In the genomic region with DNA sequence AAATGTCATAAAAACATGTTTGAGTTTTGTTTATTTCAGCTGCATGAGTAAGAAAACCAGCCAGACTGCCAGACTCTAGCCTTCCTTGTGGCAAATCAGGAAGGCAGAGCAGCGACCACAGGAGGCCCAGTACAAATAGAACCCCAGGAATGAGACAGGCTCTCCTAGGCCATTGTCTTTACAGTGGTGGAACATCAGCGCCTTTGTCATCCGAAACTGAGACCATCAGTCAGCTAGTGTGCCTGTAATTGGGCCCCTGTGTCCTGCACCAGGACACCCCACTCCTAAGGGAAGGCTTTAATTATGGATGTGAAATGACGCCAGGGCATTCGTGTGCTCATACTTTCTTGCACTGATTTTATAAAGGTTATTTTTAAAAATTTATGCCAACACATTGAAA, we compare ENCODE assay signal across 24 mouse cellular contexts.
A peak's percentile ranks its signal among the peaks of the same experiment; 100 is the strongest.
DNase-seq lines count a peak whose midpoint lies in the region; ATAC-seq and TF ChIP-seq lines count a peak whose summit lies in the region.
"Had no signal": no experiment of that assay in that cellular context is flagged by ENCODE, and none has a peak within 500 bp of the region (broad histone marks: within the 10 kb centered on the region; RNA-seq: fewer than 3 reads in every experiment).

No protein-coding gene starts in this region.

- 78% methylated on average over 5 of the region's 5 CpGs for WGBS in intestine, embryonic 14.5 days
- WGBS in intestine, embryonic 16.5 days: 68% methylated on average over 5 of the region's 5 CpGs
- WGBS in stomach, embryonic 16.5 days: 67% methylated on average over 5 of the region's 5 CpGs
- WGBS in stomach, postnatal 0 days: 67% methylated on average over 5 of the region's 5 CpGs
- 78% methylated on average over 5 of the region's 5 CpGs for WGBS in limb, embryonic 10.5 days

- H3K27me3 ChIP-seq in intestine, embryonic 14.5 days (replicated peaks; ENCODE audit: control insufficient read depth, insufficient read depth, low read length): no peaks in the 10 kb centered on the region
- H3K27me3 ChIP-seq in intestine, embryonic 16.5 days (replicated peaks; ENCODE audit: control insufficient read depth, insufficient read depth, low read length): no peaks in the 10 kb centered on the region
- no peaks in the 10 kb centered on the region for H3K27me3 ChIP-seq in stomach, embryonic 16.5 days (ENCODE audit: control insufficient read depth, insufficient read depth, low read length)
- no peaks in the 10 kb centered on the region for H3K27me3 ChIP-seq in stomach, postnatal 0 days (ENCODE audit: control insufficient read depth, insufficient read depth, low read length)
- H3K27me3 ChIP-seq in limb, embryonic 10.5 days (ENCODE audit: low read depth, poor library complexity, severe bottlenecking): no peaks in the 10 kb centered on the region
- H3K27me3 ChIP-seq: embryonic facial prominence, embryonic 15.5 days had no signal

- no peak overlapping the region for H3K4me2 ChIP-seq in intestine, embryonic 14.5 days (ENCODE audit: low read length)
- no peak overlapping the region for H3K4me2 ChIP-seq in intestine, embryonic 16.5 days (ENCODE audit: low read depth, low read length)
- no peak overlapping the region for H3K4me2 ChIP-seq in stomach, embryonic 16.5 days (ENCODE audit: low read depth, low read length)
- no peak overlapping the region for H3K4me2 ChIP-seq in stomach, postnatal 0 days (replicated peaks; ENCODE audit: low read depth)
- H3K4me2 ChIP-seq: embryonic facial prominence, embryonic 13.5 days; embryonic facial prominence, embryonic 15.5 days; forebrain, embryonic 12.5 days had no signal

- no peak for TF ChIP-seq EP300 in stomach, postnatal 0 days (optimal IDR thresholded peaks at IDR 0.05)

- no peak for TF ChIP-seq CTCF in stomach, postnatal 0 days (IDR thresholded peaks at IDR 0.05; ENCODE audit: low read depth)

- H3K36me3 ChIP-seq in intestine, embryonic 14.5 days (ENCODE audit: control insufficient read depth, insufficient read depth, low read length): no peaks in the 10 kb centered on the region
- no peaks in the 10 kb centered on the region for H3K36me3 ChIP-seq in intestine, embryonic 16.5 days (ENCODE audit: control insufficient read depth, insufficient read depth, low read length)
- H3K36me3 ChIP-seq in stomach, embryonic 16.5 days (ENCODE audit: control insufficient read depth, insufficient read depth, low read length): no peaks in the 10 kb centered on the region
- no peaks in the 10 kb centered on the region for H3K36me3 ChIP-seq in stomach, postnatal 0 days (ENCODE audit: control insufficient read depth, insufficient read depth, low read length)
- no peaks in the 10 kb centered on the region for H3K36me3 ChIP-seq in ES-E14 (ENCODE audit: control insufficient read depth, insufficient read depth, low read length, poor library complexity, severe bottlenecking)
- no peaks in the 10 kb centered on the region for H3K36me3 ChIP-seq in limb, embryonic 10.5 days
- H3K36me3 ChIP-seq: embryonic facial prominence, embryonic 13.5 days; embryonic facial prominence, embryonic 15.5 days; forebrain, embryonic 10.5 days; forebrain, embryonic 12.5 days had no signal

- H3K4me1 ChIP-seq in intestine, embryonic 14.5 days (replicated peaks; ENCODE audit: control insufficient read depth, insufficient read depth, low read length): no peaks in the 10 kb centered on the region
- H3K4me1 ChIP-seq in intestine, embryonic 16.5 days (ENCODE audit: control insufficient read depth, insufficient read depth, low read length): no peaks in the 10 kb centered on the region
- no peaks in the 10 kb centered on the region for H3K4me1 ChIP-seq in stomach, embryonic 16.5 days (ENCODE audit: control insufficient read depth, insufficient read depth, low read length)
- no peaks in the 10 kb centered on the region for H3K4me1 ChIP-seq in stomach, postnatal 0 days (replicated peaks; ENCODE audit: control insufficient read depth, insufficient read depth)
- no peaks in the 10 kb centered on the region; a peak in 1 of 4 replicates for H3K4me1 ChIP-seq in ES-E14 (ENCODE audit: control insufficient read depth in 2 of 2, insufficient read depth in 2 of 2, low read length in 2 of 2, poor library complexity in 1 of 2)
- H3K4me1 ChIP-seq in limb, embryonic 10.5 days: peaks cover 4% of the 10 kb centered on the region
- H3K4me1 ChIP-seq: forebrain, embryonic 10.5 days; forebrain, embryonic 12.5 days had no signal

- no peak overlapping the region for H3K9ac ChIP-seq in intestine, embryonic 14.5 days (ENCODE audit: low read length)
- H3K9ac ChIP-seq in intestine, embryonic 16.5 days (ENCODE audit: low read depth, low read length): no peak overlapping the region
- no peak overlapping the region for H3K9ac ChIP-seq in stomach, embryonic 16.5 days (ENCODE audit: low read length)
- no peak overlapping the region for H3K9ac ChIP-seq in stomach, postnatal 0 days (ENCODE audit: low read length)
- H3K9ac ChIP-seq in ES-E14 (ENCODE audit: insufficient read depth, low read depth, low read length, poor library complexity, severe bottlenecking): no peak overlapping the region
- H3K9ac ChIP-seq: embryonic facial prominence, embryonic 13.5 days; embryonic facial prominence, embryonic 15.5 days; forebrain, embryonic 12.5 days had no signal

- in situ Hi-C loops in ES-E14 (cut with MboI; ENCODE audit: low sequenced_read_pairs in 2 of 2, unreplicated experiment in 2 of 2): no loop called here

- ATAC-seq in intestine, embryonic 14.5 days (replicated peaks; ENCODE audit: low FRiP score, low TSS enrichment, low read depth): no peak
- no peak for ATAC-seq in intestine, embryonic 16.5 days
- no peak for ATAC-seq in stomach, embryonic 16.5 days (ENCODE audit: insufficient read depth, low FRiP score)
- no peak for ATAC-seq in stomach, postnatal 0 days (ENCODE audit: low FRiP score, low TSS enrichment)
- ATAC-seq: forebrain, embryonic 14.5 days; forebrain, embryonic 16.5 days had no signal

- no peak overlapping the region for H3K4me3 ChIP-seq in intestine, embryonic 14.5 days (ENCODE audit: low read depth, low read length)
- H3K4me3 ChIP-seq in intestine, embryonic 16.5 days (ENCODE audit: low read length): no peak overlapping the region
- H3K4me3 ChIP-seq in stomach, embryonic 16.5 days (replicated peaks; ENCODE audit: low read length): no peak overlapping the region
- no peak overlapping the region for H3K4me3 ChIP-seq in stomach, postnatal 0 days (ENCODE audit: low read depth, low read length)
- H3K4me3 ChIP-seq in ES-E14 (ENCODE audit: insufficient read depth in 1 of 2, low read depth in 1 of 2, low read length in 2 of 2, poor library complexity in 1 of 2, severe bottlenecking in 1 of 2): no peak overlapping the region
- no peak overlapping the region for H3K4me3 ChIP-seq in limb, embryonic 10.5 days
- H3K4me3 ChIP-seq: embryonic facial prominence, embryonic 13.5 days; embryonic facial prominence, embryonic 15.5 days; erythroblast, embryonic 14.5 days; forebrain, embryonic 10.5 days; forebrain, embryonic 12.5 days had no signal

- H3K9me3 ChIP-seq in intestine, embryonic 14.5 days (ENCODE audit: control insufficient read depth, low read length): no peaks in the 10 kb centered on the region
- H3K9me3 ChIP-seq in intestine, embryonic 16.5 days (ENCODE audit: control insufficient read depth, low read length): no peaks in the 10 kb centered on the region
- H3K9me3 ChIP-seq in stomach, embryonic 16.5 days (replicated peaks; ENCODE audit: control insufficient read depth, low read length): no peaks in the 10 kb centered on the region
- H3K9me3 ChIP-seq in stomach, postnatal 0 days (ENCODE audit: control insufficient read depth, low read length): no peaks in the 10 kb centered on the region
- no peaks in the 10 kb centered on the region for H3K9me3 ChIP-seq in ES-E14 (ENCODE audit: control insufficient read depth, insufficient read depth, low read depth, low read length)
- no peaks in the 10 kb centered on the region for H3K9me3 ChIP-seq in limb, embryonic 10.5 days (replicated peaks)
- H3K9me3 ChIP-seq: embryonic facial prominence, embryonic 13.5 days; embryonic facial prominence, embryonic 15.5 days; forebrain, embryonic 10.5 days; forebrain, embryonic 12.5 days had no signal

- H3K27ac ChIP-seq in intestine, embryonic 14.5 days (ENCODE audit: low read depth): no peak overlapping the region
- H3K27ac ChIP-seq in intestine, embryonic 16.5 days (ENCODE audit: low read length): no peak overlapping the region
- peak overlapping the region; percentile 41; the same call in 1 of the 2 replicates for H3K27ac ChIP-seq in stomach, embryonic 16.5 days (ENCODE audit: low read length)
- no peak overlapping the region for H3K27ac ChIP-seq in stomach, postnatal 0 days (replicated peaks)
- no peak overlapping the region for H3K27ac ChIP-seq in ES-E14 (ENCODE audit: insufficient read depth, low read depth, low read length, poor library complexity, severe bottlenecking)
- no peak overlapping the region for H3K27ac ChIP-seq in limb, embryonic 10.5 days
- H3K27ac ChIP-seq: embryonic facial prominence, embryonic 13.5 days; embryonic facial prominence, embryonic 15.5 days; forebrain, embryonic 10.5 days; forebrain, embryonic 12.5 days had no signal

- DNase-seq in intestine, embryonic 14.5 days (ENCODE audit: low spot score): peak; percentile 23
- no peak for DNase-seq in stomach, postnatal 0 days (ENCODE audit: low spot score)
- DNase-seq in ES-E14 (ENCODE audit: low read depth, low spot score): peak; percentile 6
- peak; percentile 31 for DNase-seq in ZHBTc4 (ENCODE audit: low read depth, low spot score)
- no peak for DNase-seq in limb, embryonic 10.5 days (ENCODE audit: low spot score)
- DNase-seq in layer of hippocampus, adult 8-10 months (ENCODE audit: low spot score in 2 of 2): no peak
- DNase-seq: adrenal gland, adult 2 months; adrenal gland, postnatal 10 days; adrenal gland, postnatal 25 days; cerebellum, adult 11 months; cerebellum, adult 18-20 months; cerebellum, adult 8-10 months; cerebellum, adult 9-11 months; cerebellum, postnatal 36 days; embryo, embryonic 11 days had no signal

TF ChIP-seq in ES-E14, 5 proteins besides CTCF, POLR2A, EP300 and RAD21:
- TF ChIP-seq HCFC1 (IDR thresholded peaks at IDR 0.05; ENCODE audit: borderline replicate concordance, insufficient read depth, low read length) (no peak), CHD2 (IDR thresholded peaks at IDR 0.05; ENCODE audit: low read depth, low read length) (no peak), ZNF384 (IDR thresholded peaks at IDR 0.05; ENCODE audit: low read depth, low read length) (no peak), MAFK (IDR thresholded peaks at IDR 0.05; ENCODE audit: insufficient read depth, low read depth, low read length) (no peak), ZC3H11A (IDR thresholded peaks at IDR 0.05; ENCODE audit: borderline replicate concordance, low read depth, low read length) (no peak)

Comparison
In these comparisons a context has a peak if more than half of its experiments do, and no peak if none do; other contexts are left out.
1. DNase-seq: peak in intestine, embryonic 14.5 days (single experiment), ES-E14 (single experiment) and ZHBTc4 (single experiment); none in stomach, postnatal 0 days (single experiment), limb, embryonic 10.5 days (single experiment) and layer of hippocampus, adult 8-10 months (0 of 2).